Mouse (Mus musculus) small intestine, adult 2 months (tissue): Measurements from ENCODE around the gene Gpr31b. TPM values are rescaled to one million over a fixed set of nuclear protein-coding genes. Genes with fewer than 3 reads are reported as not detected.
"Not testable (repeated sequence)": the region's sequence is repeated elsewhere in the genome, so short reads cannot be mapped to it uniquely, and the experiment has no call there.

Experiments
- H3K27ac ChIP-seq: fragments of 200-500 bp; 2 replicates; pipeline ENCODE4 v1.5.1; 2012; ENCODE audit warnings: low read depth, low read length, control low read depth, inconsistent platforms; ENCODE audit not compliant: insufficient read depth
- H3K27me3 ChIP-seq: fragments of 200-500 bp; 2 replicates; pipeline ENCODE4 v1.6.1; 2012; ENCODE audit warnings: mild to moderate bottlenecking, moderate library complexity, low read length, inconsistent platforms; ENCODE audit not compliant: control insufficient read depth, insufficient read depth
- H3K36me3 ChIP-seq: fragments of 200-500 bp; 2 replicates; pipeline ENCODE4 v1.6.1; 2012; ENCODE audit warnings: mild to moderate bottlenecking, low read length, control low read depth, inconsistent platforms; ENCODE audit not compliant: control insufficient read depth, insufficient read depth
- H3K4me1 ChIP-seq: fragments of 200-500 bp; 2 replicates; pipeline ENCODE4 v1.6.1; 2012; ENCODE audit warnings: low read length, inconsistent platforms, mixed read lengths; ENCODE audit not compliant: control insufficient read depth, insufficient read depth, insufficient read length
- H3K4me3 ChIP-seq: fragments of 200-500 bp; 2 replicates; pipeline ENCODE4 v1.5.1; 2012; ENCODE audit warnings: low read depth, mild to moderate bottlenecking, control low read depth, inconsistent platforms, low read length, moderate library complexity
- CTCF ChIP-seq: fragments of 200-500 bp; IDR thresholded peaks from 2 replicates; pipeline ENCODE4 v1.5.1; 2012; ENCODE audit warnings: low read depth, mild to moderate bottlenecking, control low read depth, inconsistent platforms, low read length, moderate library complexity, mixed read lengths; ENCODE audit not compliant: insufficient replicate concordance, insufficient read length; ENCODE audit errors: extremely low read depth
- POLR2A ChIP-seq: fragments of 200-500 bp; IDR thresholded peaks from 2 replicates; pipeline ENCODE4 v1.6.1; 2012; ENCODE audit warnings: low read depth, mild to moderate bottlenecking, control low read depth, inconsistent platforms, low read length, moderate library complexity
- WGBS: fragments of 180-500 bp; shearing (Covaris S2); methylation state at CpG from one replicate; pipeline ENCODE4 v1.1.7; 2018; 5-methylcytosine and 5-hydroxymethylcytosine counted together
- polyA plus RNA-seq: library from polyadenylated mRNA; depleted of rRNA; stranded (reverse); fragments of >200 nt; gene quantifications from 2 replicates; pipeline ENCODE4 v1.2.3, GENCODE M21; 2012

Gene Gpr31b
- polyA plus RNA-seq, 1 experiment = 1.1 TPM

DNA sequence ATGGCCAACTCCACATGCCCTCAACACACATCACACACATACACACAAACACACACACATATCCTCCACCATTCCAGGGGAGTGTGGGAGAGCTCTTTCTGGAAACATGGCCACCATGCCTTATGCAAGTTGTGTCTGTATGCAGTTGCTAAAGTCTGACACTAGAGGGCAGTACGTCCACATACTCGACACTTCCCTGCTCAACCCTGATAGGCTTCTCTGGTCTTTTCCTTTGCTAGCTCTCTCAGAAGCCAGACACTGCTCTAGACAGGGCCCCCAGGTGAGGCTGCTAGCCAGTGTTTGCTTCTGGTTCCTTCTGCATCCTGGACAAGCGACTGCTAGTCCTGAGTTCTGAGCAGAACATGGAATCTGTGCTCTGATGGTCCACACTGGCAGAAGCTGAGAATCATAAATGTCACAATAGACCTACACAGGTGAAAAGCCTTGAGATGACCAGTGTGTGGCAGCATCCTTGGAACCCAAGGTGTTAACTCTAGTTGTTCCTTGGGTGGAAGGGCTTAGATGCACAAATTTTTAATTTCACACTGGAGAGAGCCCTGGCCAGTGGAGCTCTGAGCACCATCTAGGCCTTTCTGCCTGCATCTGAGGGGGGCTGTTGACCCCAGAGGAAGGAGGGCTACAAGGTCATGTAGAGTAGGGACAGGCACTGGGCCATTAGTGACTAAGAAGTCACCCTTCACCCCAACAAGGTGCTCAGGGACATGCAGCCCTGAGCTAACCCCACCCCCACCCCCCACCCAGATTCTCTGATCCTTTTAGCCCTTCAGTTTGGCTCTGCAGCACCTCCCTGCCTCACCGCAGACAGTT lies 8.0 kb downstream of the Gpr31b start:
- H3K27me3 ChIP-seq, H3K36me3 ChIP-seq, H3K4me1 ChIP-seq, H3K4me3 ChIP-seq, H3K27ac ChIP-seq: not testable (repeated sequence)
- TF ChIP-seq CTCF = peak; percentile 29; the same call in 1 of the 2 replicates
- 21% methylated on average over 4 of the region's 4 CpGs for WGBS

DNA sequence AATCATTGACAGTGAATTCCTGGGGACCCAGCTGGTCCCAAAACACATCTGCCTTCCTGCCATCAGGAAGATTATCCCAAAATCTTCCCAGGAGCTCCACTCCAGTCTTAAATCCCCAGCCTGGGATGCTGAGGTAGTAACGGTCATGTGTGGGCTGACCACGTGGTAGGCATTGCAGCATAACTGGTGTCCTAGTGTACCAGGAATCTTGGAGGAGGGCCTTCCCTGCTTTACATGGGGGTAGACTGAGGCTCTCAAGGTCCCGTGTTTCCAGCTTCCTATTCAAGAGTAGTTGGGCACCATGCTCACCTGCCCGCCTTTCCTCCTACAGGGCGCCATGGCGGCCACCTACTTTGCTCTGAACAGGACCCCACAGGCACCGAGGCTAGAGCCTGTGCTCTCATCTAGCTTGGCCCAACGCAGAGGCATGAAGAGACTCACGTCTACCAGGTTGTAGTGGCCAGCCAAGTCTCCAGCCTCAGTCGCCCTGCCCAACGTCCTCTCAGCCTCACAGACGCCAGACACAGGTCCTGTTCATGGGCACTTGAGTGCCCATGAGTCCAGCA lies 15.4 kb downstream of the Gpr31b start:
- not testable (repeated sequence) for H3K4me1 ChIP-seq, H3K4me3 ChIP-seq, H3K27ac ChIP-seq, H3K27me3 ChIP-seq, H3K36me3 ChIP-seq
- WGBS = 88% methylated on average over 5 of the region's 12 CpGs

DNA sequence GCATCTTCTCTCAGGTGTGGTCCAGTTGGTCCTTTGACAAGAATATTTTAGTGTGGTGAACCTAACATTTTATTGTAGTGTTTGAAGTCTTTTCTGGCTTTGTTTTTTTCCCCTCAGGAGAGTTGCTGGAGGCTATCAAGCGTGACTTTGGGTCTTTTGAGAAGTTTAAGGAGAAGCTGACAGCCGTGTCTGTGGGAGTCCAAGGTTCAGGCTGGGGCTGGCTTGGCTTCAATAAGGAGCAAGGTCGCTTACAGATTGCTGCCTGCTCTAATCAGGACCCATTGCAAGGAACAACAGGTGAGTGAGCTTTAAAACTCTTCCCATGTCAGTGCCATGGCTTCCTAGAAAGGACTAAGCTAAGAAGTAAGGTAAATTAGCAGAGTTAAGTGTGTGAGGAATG lies 38.8 kb downstream of the Gpr31b start:
- 29% methylated on average over 3 of the region's 3 CpGs for WGBS
- peaks cover 2% of the 10 kb centered on the region; the same call in 1 of the 2 replicates for H3K4me1 ChIP-seq
- H3K36me3 ChIP-seq = peaks cover 34% of the 10 kb centered on the region
- H3K4me3 ChIP-seq = no peak overlapping the region
- H3K27ac ChIP-seq = no peak overlapping the region
- no peaks in the 10 kb centered on the region for H3K27me3 ChIP-seq
- no peak for TF ChIP-seq POLR2A
- no peak for TF ChIP-seq CTCF

DNA sequence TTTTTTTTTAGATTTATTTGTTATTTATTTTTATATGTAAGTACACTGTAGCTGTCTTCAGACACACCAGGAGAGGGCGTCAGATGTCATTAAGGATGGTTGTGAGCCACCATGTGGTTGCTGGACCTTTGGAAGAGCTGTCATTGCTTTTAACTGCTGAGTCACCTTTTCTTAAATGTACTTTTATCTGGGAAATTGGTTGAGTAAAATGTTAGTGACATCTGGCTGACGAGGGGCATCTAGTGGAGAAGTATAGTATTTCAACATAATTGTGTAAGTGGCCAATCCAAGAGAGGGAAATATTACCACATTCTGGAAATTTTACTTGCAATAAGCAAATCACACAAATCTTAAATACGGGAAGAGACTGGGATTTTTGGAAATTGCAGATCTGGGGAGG lies 42.2 kb downstream of the Gpr31b start:
- H3K4me1 ChIP-seq = peaks cover 2% of the 10 kb centered on the region; the same call in 1 of the 2 replicates
- no peaks in the 10 kb centered on the region for H3K27me3 ChIP-seq
- H3K36me3 ChIP-seq = peaks cover 21% of the 10 kb centered on the region
- TF ChIP-seq CTCF = no peak
- TF ChIP-seq POLR2A = no peak
- H3K27ac ChIP-seq = no peak overlapping the region
- H3K4me3 ChIP-seq = no peak overlapping the region
- WGBS = 13% methylated on average over 3 of the region's 3 CpGs

DNA sequence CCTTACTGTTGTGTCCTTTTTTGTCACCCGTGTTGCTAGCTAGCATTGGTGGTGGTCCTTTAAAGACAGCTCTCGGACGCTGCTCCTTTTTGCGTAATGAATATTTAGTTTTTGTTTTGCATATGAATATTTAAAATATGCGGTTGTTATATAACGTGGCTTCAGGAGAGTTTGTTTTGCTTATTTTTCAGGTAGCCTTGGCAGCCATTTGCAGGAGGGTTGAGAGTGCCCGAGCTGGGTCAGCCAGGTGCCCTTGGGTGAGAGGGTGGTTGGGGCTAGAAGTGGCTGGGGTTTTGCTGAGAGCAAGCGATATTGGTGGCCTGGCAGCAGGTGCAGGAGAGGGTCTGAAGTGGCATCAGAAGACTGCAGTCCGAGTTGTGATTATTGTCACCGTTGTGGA lies 43.6 kb downstream of the Gpr31b start:
- Histone ChIP-seq H3K27me3 (no peaks in the 10 kb centered on the region), H3K4me3 (peak overlapping the region; percentile 78), H3K27ac (peak overlapping the region; percentile 89), H3K4me1 (peaks cover 2% of the 10 kb centered on the region; the same call in 1 of the 2 replicates), H3K36me3 (peaks cover 12% of the 10 kb centered on the region)
- WGBS = 2% methylated on average over 10 of the region's 10 CpGs
- TF ChIP-seq POLR2A (no peak), CTCF (no peak)

DNA sequence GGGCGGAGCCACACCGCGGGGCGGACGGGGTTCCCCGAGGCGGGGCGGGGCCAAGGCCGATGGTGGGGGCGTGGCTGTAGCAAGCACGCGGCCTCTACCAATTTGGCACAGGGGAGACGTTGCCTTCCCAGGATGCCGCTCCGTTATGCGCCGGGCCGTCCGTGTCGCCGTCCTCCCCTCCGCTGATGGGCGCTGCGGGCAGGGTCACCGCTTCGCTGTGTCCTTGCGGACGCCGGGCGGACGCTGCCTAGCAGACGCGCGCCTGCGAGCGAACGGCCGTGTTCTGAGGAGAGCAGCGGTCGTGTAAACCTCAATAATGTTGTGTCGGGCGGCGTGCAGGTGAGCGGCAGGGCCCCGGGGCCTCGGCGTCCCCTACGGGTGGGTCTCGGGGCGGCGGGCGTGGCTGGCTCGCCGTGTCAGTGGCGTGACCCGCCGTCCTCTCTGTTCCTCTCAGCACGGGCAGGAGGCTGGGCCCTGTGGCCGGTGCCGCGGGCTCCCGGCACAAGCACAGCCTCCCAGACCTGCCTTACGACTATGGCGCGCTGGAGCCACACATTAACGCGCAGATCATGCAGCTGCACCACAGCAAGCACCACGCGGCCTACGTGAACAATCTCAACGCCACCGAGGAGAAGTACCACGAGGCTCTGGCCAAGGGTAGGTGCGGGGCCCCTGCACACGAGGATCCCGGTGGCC lies 44.2 kb downstream of the Gpr31b start:
- Histone ChIP-seq H3K27me3 (no peaks in the 10 kb centered on the region), H3K4me1 (peaks cover 2% of the 10 kb centered on the region; the same call in 1 of the 2 replicates), H3K27ac (peak overlapping the region; percentile 89), H3K36me3 (peaks cover 7% of the 10 kb centered on the region), H3K4me3 (peak overlapping the region; percentile 78)
- TF ChIP-seq POLR2A = peak; percentile 98
- TF ChIP-seq CTCF = no peak
- under 1% methylated on average over 75 of the region's 76 CpGs for WGBS

DNA sequence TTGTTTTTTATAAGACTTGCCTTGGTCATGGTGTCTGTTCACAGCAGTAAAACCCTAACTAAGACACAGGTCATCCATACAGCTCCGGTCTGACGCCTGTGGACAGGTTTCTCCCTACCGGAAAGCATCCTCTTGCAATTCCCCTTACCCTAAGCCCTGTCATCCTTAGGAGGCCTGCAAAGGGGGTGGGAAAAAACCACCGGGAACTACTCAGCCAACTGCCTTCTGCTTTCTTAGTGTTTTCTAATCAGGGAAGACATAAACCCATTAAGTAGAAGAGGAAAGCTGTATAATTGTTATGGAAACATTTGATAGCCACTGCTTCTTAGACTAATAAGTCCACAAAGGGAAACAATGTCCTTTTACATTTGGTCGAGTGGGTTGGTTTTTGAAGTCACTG lies 45.1 kb downstream of the Gpr31b start:
- 59% methylated on average over 5 of the region's 5 CpGs for WGBS
- H3K27me3 ChIP-seq = no peaks in the 10 kb centered on the region
- H3K4me3 ChIP-seq = no peak overlapping the region; the same call in 1 of the 2 replicates
- peaks cover 5% of the 10 kb centered on the region for H3K36me3 ChIP-seq
- H3K27ac ChIP-seq = no peak overlapping the region
- TF ChIP-seq POLR2A = no peak
- TF ChIP-seq CTCF = no peak
- peaks cover 2% of the 10 kb centered on the region; the same call in 1 of the 2 replicates for H3K4me1 ChIP-seq

DNA sequence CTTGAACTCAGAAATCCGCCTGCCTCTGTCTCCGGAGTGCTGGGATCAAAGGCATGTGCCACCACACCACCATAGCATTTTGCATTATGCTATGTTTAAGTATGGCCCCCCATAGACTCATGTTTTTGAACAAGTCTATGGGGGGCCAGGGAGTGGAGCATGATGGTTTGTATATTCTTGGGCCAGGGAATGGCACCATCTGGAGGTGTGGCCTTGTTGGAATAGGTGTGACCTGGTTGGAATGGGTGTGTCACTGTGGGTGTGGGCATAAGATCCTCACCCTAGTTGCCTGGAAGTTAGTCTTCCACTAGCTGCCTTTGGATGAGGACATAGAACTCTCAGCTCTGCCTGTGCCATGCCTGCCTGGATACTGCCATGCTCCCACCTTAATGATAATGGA lies 45.5 kb downstream of the Gpr31b start, which contains the start of gene Sod2:
Sod2 (plus strand) TSS at position 301 of the 400 bp plus-strand sequence.
- Histone ChIP-seq H3K4me3 (peak within 1 kb of the TSS; percentile 78), H3K27ac (peak within 1 kb of the TSS; percentile 33)
- WGBS = 97% methylated on average over 2 of the region's 2 CpGs
- not testable (repeated sequence) for H3K36me3 ChIP-seq, H3K27me3 ChIP-seq, H3K4me1 ChIP-seq

DNA sequence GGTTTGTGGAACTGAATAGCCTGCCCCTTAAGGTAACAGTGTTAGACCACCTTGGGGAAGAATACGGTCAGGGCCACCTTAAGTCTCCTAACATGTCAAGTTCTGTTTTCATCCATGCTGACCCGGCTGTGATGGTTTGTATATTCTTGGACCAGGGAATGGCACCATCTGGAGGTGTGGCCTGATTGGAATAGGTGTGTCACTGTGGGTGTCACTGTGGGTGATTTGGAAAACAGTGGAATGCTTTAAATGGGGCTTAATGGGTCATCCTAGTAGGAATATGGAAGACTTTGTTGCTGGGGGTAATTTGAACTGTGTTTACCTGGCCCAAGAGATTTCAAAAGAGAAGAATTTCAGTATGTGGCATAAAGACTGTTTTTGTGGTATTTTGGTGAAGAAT lies 47.7 kb downstream of the Gpr31b start:
- not testable (repeated sequence) for H3K27ac ChIP-seq, H3K4me1 ChIP-seq, H3K36me3 ChIP-seq, H3K27me3 ChIP-seq, H3K4me3 ChIP-seq
- WGBS = 76% methylated on average over 2 of the region's 2 CpGs

DNA sequence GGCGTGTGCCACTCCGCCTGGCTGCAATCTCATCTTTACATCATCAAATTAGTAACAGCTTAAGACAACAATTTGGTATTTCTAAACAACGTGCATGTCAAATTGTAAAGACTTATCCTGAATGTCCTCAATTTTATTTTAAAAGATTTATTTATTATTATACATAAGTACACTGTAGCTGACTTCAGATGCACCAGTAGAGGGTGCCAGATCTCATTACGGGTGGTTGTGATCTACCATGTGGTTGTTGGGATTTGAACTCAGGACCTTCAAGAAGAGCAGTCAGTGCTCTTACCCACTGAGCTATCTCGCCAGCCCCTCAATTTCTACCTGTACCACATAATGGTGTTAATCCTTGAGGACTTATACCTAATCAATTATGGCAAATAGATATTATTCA lies 49.9 kb downstream of the Gpr31b start:
- not testable (repeated sequence) for H3K27me3 ChIP-seq, H3K36me3 ChIP-seq, H3K4me3 ChIP-seq, H3K4me1 ChIP-seq, H3K27ac ChIP-seq
- 91% methylated on average over 5 of the region's 5 CpGs for WGBS
